Mouse (Mus musculus) CH12.LX (cell line): Measurements from ENCODE around the gene Mageb16.

ENCODE experiments used
- CTCF ChIP-seq, 2 experiments: IDR thresholded peaks in 1 of 2; conservative IDR thresholded peaks in 1 of 2; 2 replicates each; pipeline ENCODE4 v1.5.1; 2011 to 2012; ENCODE audit warnings: low read depth in 2 of 2, low read length in 2 of 2, improper control_type of control experiment in 1 of 2, inconsistent platforms in 1 of 2, mild to moderate bottlenecking in 1 of 2, moderate library complexity in 1 of 2
- E2F4 ChIP-seq: IDR thresholded peaks from 2 replicates; pipeline ENCODE4 v1.6.1; 2011; ENCODE audit warnings: low read depth, low read length, improper control_type of control experiment; ENCODE audit not compliant: insufficient replicate concordance
- EP300 ChIP-seq: IDR thresholded peaks from 2 replicates; pipeline ENCODE4 v1.6.1; 2011; ENCODE audit warnings: low read length, improper control_type of control experiment
- KAT2A ChIP-seq: IDR thresholded peaks from 2 replicates; pipeline ENCODE4 v1.6.1; 2012; ENCODE audit warnings: low read length, improper control_type of control experiment, inconsistent platforms; ENCODE audit not compliant: insufficient replicate concordance
- MAX ChIP-seq: IDR thresholded peaks from 2 replicates; pipeline ENCODE4 v1.6.1; 2011; ENCODE audit warnings: low read length, improper control_type of control experiment
- MAZ ChIP-seq: IDR thresholded peaks from 2 replicates; pipeline ENCODE4 v1.6.1; 2012; ENCODE audit warnings: low read depth, mild to moderate bottlenecking, inconsistent platforms, low read length, improper control_type of control experiment, moderate library complexity
- NELFE ChIP-seq: IDR thresholded peaks from 2 replicates; pipeline ENCODE4 v1.6.1; 2011; ENCODE audit warnings: low read depth, low read length, improper control_type of control experiment
- NRF1 ChIP-seq: IDR thresholded peaks from 2 replicates; pipeline ENCODE4 v1.6.1; 2014; ENCODE audit warnings: low read depth, mild to moderate bottlenecking, inconsistent platforms, low read length, improper control_type of control experiment, moderate library complexity
- POLR2A ChIP-seq: IDR thresholded peaks from 2 replicates; pipeline ENCODE4 v1.6.1; 2011; ENCODE audit warnings: low read depth, mild to moderate bottlenecking, improper control_type of control experiment, low read length
- POLR2AphosphoS2 ChIP-seq: IDR thresholded peaks from 2 replicates; pipeline ENCODE4 v1.6.1; 2011; ENCODE audit warnings: low read depth, low read length, improper control_type of control experiment
- USF1 ChIP-seq: IDR thresholded peaks from 2 replicates; pipeline ENCODE4 v1.6.1; 2014; ENCODE audit warnings: low read depth, mild to moderate bottlenecking, inconsistent platforms, low read length, improper control_type of control experiment

DNA sequence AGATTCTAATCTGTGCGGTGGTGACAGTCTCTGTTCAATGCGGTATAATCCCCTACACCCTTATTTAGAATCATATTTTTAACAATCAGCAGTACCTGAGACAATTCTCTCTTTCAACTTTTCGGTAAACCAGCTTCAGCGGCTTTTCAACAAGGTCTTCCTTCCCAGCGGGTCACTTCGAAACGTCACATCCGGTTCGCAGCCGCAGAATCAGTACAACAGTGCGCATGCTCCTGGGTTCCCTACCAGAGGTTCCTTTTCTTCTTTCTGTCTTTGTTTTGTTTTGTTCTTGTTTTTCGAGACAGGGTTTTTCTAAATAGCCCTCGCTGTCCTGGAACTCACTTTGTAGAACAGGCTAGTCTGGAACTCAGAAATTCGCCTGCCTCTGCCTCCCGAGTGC, 35.8 kb downstream of the Mageb16 start:
- TF ChIP-seq CTCF (conservative IDR thresholded peaks at IDR 0.05 in 1 of 2, IDR thresholded peaks at IDR 0.05 in 1 of 2; ENCODE audit: low read depth in 2 of 2, low read length in 2 of 2): no peak
- TF ChIP-seq USF1: no peak
- TF ChIP-seq MAZ: no peak
- no peak for TF ChIP-seq EP300
- no peak for TF ChIP-seq KAT2A
- TF ChIP-seq MAX: no peak
- no peak for TF ChIP-seq NELFE
- no peak for TF ChIP-seq POLR2A
- TF ChIP-seq NRF1: no peak
- no peak for TF ChIP-seq POLR2AphosphoS2
- TF ChIP-seq E2F4: no peak
